Mouse (Mus musculus) left cerebral cortex, postnatal 10 days (tissue): ENCODE results near the gene Cul7. TPM values are rescaled to one million over a fixed set of nuclear protein-coding genes. Genes with fewer than 3 reads are reported as not detected.
A peak's percentile ranks its signal among the peaks of the same experiment; 100 is the strongest.

Experiments
- DNase-seq, 2 experiments: peaks; one replicate each; pipeline ENCODE4 v3.0.0; 2021 to 2022; ENCODE audit warnings: low spot score in 2 of 2, mixed read lengths in 1 of 2; ENCODE audit errors: extremely low spot score in 1 of 2
- intact Hi-C: fragments of 180-260 bp; cut with DNase I; formaldehyde crosslinking; loops from one replicate; pipeline ENCODE4 v1.15.1; 2025
- total RNA-seq, 2 experiments: library from RNA; stranded (reverse); gene quantifications; 2 replicates each; pipeline ENCODE4 v1.2.3; 2021

Gene Cul7
- total RNA-seq, 2 experiments from 2014 or later: 39.3 to 46.5 TPM

DNA sequence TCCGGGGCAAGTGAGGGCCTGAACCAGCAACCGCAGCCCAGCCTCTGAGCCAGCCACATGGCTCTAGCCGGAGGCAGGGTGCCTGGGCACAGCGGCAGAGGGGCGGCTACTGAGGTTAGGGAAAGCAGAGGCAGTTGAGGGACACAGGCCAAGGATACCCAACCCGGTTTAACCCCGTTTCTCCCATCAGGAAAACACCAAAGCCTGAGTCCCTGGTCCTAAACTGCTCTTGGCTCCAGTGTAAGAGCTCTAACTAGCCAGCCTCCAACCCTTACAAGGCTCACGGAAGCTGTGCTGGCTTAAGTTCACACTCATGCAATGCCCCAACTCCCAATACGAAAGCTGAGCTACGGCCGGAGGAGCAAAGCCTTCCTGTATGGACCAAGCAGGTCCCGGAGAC, 25.5 kb upstream of the Cul7 start:
- intact Hi-C loops: no loop called here
- DNase-seq: peak in 1 of 2 experiments; percentile 37

GRCm38 (mm10) chr17:46627409-46627808, 22.7 kb upstream of the Cul7 start:
- intact Hi-C loops: loop anchor here (5.0 kb wide), 1 partner anchor 80 kb away; the partner anchor contains the start of gene Cul9
- no peak for DNase-seq

- intact Hi-C loops: loop anchor here (5.0 kb wide), 1 partner anchor 81 kb away; the partner anchor contains the start of gene Cul9
- peak in 1 of 2 experiments; percentile 52 for DNase-seq
Measured at GRCm38 (mm10) chr17:46628471-46628790, 21.7 kb upstream of the Cul7 start.

GRCm38 (mm10) chr17:46628791-46629684, 21.1 kb upstream of the Cul7 start, which contains the start of gene Ptk7:
TSS of gene Ptk7 (minus strand) at chr17:46629504.
- peak; percentile 78 to 93 for DNase-seq
- intact Hi-C loops: loop anchor here (5.0 kb wide), 1 partner anchor 82 kb away; the partner anchor contains the start of gene Cul9

DNA sequence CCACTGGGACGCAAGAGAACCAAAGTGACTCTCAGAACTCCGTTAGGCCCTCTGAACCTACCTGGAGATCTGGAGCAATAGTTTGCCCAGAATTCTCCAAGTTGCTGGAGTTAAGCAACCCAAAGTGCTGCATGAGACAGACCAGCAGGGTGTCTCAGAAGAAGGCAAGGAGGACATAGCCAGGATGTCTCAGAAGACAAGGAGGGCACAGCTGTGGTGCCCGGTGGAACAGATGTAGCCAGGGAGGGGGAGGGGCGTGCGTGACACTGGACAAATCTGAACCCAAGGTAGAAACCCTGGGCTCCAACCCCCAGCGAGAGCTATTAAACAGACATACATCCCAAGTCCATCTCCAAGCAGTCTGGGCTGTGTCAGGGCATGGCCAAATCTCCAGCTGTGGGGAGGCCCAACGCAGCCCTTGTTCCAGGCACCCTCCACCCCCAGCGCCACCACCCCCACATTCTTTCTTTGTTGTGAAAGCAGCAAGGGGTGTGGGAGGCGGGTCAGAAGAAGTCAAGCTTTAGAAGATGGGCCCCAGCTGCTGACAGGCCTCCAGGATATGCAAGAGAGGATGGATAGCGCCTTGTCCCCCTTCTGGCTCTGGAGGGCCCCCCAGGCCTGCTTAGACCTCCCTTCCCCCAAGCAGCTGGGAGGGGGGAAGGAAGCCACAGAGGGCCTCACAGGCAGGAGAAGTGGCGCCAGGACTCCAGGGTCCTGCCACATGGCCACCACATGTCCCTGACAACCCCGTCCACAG, 20.3 kb upstream of the Cul7 start:
- intact Hi-C loops: loop anchor here (5.0 kb wide), 1 partner anchor 83 kb away; the partner anchor contains the start of gene Cul9

GRCm38 (mm10) chr17:46636831-46637523, 13.2 kb upstream of the Cul7 start:
- peak; percentile 67 to 74 for DNase-seq
- intact Hi-C loops: loop anchor here (5.0 kb wide), 1 partner anchor 80 kb away; the partner anchor contains the start of gene Srf

More for the DNA sequence above, 20.3 kb upstream of the Cul7 start:
- DNase-seq: peak in 1 of 2 experiments; percentile 79

- no peak for DNase-seq
- intact Hi-C loops: loop anchor here (5.0 kb wide), 1 partner anchor 83 kb away; the partner anchor contains the start of gene Srf
Measured at GRCm38 (mm10) chr17:46639929-46640328, 10.2 kb upstream of the Cul7 start.

GRCm38 (mm10) chr17:46642060-46642459, 8.1 kb upstream of the Cul7 start:
- DNase-seq: no peak
- intact Hi-C loops: no loop called here

DNA sequence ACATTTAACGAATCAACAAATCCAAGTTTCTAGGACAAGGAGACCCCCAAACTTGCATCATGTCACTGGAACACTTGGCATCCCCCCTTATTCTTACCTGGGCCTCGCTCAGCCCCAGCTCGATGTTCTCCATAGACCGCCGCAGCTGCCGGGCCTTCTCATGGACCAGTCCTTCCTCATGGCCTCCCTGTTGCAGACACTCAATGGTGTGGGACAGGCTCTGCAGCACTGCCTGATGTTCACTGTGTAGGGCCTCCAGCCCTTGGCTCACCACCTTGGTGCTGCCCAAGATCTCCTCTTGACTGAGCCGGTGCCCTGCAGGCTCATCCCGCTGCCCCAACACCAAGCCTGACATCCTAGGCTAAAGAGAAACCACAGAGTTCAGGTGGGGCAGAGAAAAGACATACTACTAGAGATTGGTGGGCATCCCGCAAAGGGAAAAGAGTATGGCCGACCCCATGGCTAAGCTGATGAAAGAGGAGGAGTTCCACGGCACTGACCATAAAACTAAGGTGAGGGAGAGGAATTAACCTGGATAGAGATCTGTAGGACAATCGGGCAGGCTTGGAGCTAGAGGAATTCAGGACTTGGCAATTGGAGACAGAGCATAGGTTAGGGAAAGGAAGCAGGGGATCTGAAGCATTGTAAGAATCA, 5.9 kb upstream of the Cul7 start:
- DNase-seq: peak in 1 of 2 experiments; percentile 20
- intact Hi-C loops: no loop called here

- intact Hi-C loops: loop anchor here (5.0 kb wide), 1 partner anchor 93 kb away; no protein-coding TSS in a partner anchor
- DNase-seq: peak in 1 of 2 experiments; percentile 74
Measured at GRCm38 (mm10) chr17:46644916-46645475, 5.1 kb upstream of the Cul7 start.

DNA sequence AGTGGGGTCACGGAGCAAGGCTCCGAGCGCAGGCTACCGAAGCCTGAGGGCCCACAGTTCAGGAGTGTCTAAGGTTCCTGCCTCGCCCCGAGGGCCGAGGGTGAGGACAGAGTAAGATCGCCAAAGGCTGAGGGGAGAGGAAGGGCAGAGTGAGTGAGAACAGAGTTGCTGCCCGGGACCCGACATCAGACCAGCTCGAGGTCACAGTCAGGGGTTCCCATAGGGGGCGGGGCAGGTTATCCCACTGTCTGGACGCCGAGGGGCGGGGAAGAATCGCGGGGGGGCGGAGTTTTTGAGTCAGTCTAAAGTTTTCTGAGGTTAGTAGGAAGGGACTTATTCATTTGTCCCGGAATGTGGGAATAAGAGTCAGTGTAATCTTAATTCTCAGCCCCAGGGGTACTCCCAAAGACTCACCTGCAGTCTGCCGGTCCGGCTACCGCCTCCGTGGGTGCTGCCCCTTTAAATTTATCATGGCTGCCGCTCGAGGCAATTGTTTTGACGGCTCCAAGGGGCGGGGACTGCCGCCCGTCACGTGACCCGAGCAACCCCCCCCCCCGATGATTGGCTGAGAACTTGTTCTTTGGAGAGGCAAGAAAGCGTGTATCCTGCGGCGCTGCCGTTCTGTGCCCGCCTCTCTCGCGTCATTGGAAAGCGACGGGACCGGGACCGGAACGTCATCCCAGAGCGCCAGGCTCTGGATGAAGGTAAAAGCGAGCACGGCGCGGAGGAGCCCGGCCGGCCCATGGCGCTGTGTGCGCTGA, 4.4 kb upstream of the Cul7 start, which contains the start of the genes Klc4 and Mrpl2:
Gene Klc4, minus strand, starts transcription at position 462 of the 761 bp plus-strand sequence.
Gene Mrpl2, plus strand, starts transcription at position 669 of the 761 bp plus-strand sequence.
- peak; percentile 98 to 99 for DNase-seq
- intact Hi-C loops: loop anchor here (5.0 kb wide), 1 partner anchor 93 kb away; no protein-coding TSS in a partner anchor

GRCm38 (mm10) chr17:46646322-46646662, 3.8 kb upstream of the Cul7 start:
- DNase-seq: no peak
- intact Hi-C loops: loop anchor here (5.0 kb wide), 1 partner anchor 94 kb away; no protein-coding TSS in a partner anchor

DNA sequence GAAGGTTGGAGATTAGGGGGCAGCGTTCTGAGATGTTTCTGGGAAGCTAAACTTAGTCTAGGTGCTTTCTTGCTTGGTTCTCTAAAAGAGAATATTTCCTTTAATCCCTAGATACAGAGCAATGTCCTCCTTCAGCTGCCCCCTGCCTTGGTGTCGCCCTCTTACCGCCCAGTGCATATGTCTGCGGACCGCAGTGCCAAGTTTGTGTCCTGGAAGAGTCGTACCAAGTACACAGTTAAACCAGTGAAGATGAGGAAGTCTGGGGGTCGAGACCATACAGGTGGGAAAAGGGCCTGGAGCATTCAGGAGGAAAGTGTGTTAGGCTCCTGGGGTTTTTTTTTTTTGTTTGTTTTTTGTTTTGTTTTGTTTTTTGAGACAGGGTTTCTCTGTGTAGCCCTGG, 2.9 kb upstream of the Cul7 start:
- peak in 1 of 2 experiments; percentile 22 for DNase-seq
- intact Hi-C loops: loop anchor here (5.0 kb wide), 1 partner anchor 95 kb away; no protein-coding TSS in a partner anchor

GRCm38 (mm10) chr17:46648436-46648835, 1.7 kb upstream of the Cul7 start:
- peak in 1 of 2 experiments; percentile 27 for DNase-seq
- intact Hi-C loops: loop anchor here (5.0 kb wide), 1 partner anchor 96 kb away; no protein-coding TSS in a partner anchor

DNA sequence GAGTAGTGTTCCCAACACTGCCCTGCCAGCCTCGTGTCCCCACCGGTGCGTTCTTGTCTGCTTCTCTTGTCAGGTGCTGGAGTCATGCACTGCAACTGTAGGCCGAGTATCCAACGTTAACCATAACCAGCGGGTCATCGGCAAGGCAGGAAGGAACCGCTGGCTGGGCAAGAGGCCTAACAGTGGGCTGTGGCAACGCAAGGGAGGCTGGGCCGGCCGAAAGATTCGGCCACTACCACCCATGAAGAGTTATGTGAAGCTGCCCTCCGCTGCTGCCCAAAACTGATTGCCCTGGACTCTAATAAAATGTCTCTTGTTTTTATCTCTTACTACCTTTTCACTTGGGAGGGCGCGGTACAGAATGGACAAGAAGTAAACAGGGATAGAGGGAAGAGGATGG, 326 bp upstream of the Cul7 start:
- intact Hi-C loops: loop anchor here (5.0 kb wide), 1 partner anchor 98 kb away; no protein-coding TSS in a partner anchor
- DNase-seq: peak in 1 of 2 experiments; percentile 60

GRCm38 (mm10) chr17:46651292-46651691, 1.2 kb downstream of the Cul7 start:
- peak in 1 of 2 experiments; percentile 25 for DNase-seq
- intact Hi-C loops: no loop called here
